Mouse (Mus musculus) heart, embryonic 16.5 days (tissue): ENCODE results near the gene Rabl6. TPM values are rescaled to one million over a fixed set of nuclear protein-coding genes. Genes with fewer than 3 reads are reported as not detected.

Experiments used
- polyA plus RNA-seq: library from polyadenylated mRNA; unstranded; fragments of >200 nt; fragmentation: Nextera tagmentation; extraction: Ambion mirVana; gene quantifications from 2 replicates; pipeline ENCODE4 v1.2.1, GENCODE M21; 2015

Gene Rabl6
- polyA plus RNA-seq, 1 experiment from 2014 or later: 42.7 TPM

Other genes starting within 250 kb of the Rabl6 start
- gene Uap1l1, start 242.8 kb downstream of the Rabl6 start, polyA plus RNA-seq: 18.8 and 19.3 TPM in 2 replicates
- 21.1 and 22.5 TPM in 2 replicates for gene Sapcd2, start 236.2 kb downstream of the Rabl6 start, polyA plus RNA-seq
- 3.4 and 4.0 TPM in 2 replicates for gene Entpd2, start 212.6 kb downstream of the Rabl6 start, polyA plus RNA-seq
- 30.8 TPM in 2 replicates for gene Npdc1, start 209.2 kb downstream of the Rabl6 start, polyA plus RNA-seq
- gene Fut7, start 185.3 kb downstream of the Rabl6 start, polyA plus RNA-seq: 0.35 and 0.46 TPM in 2 replicates
- gene Abca2, start 179.8 kb downstream of the Rabl6 start, polyA plus RNA-seq: 5.4 and 5.8 TPM in 2 replicates
- gene Clic3, start 151.7 kb downstream of the Rabl6 start, polyA plus RNA-seq: 8.0 and 17.9 TPM in 2 replicates
- 37.6 and 40.4 TPM in 2 replicates for gene Paxx, start 147.4 kb downstream of the Rabl6 start, polyA plus RNA-seq
- 192 and 202 TPM in 2 replicates for gene Ptgds, start 138.5 kb downstream of the Rabl6 start, polyA plus RNA-seq
- not detected in 2 replicates for gene Lcn12, start 114.6 kb downstream of the Rabl6 start, polyA plus RNA-seq
- gene Fbxw5, start 107.8 kb downstream of the Rabl6 start, polyA plus RNA-seq: 92.1 and 97.8 TPM in 2 replicates
- 3.9 and 4.3 TPM in 2 replicates for gene C8g, start 106.8 kb downstream of the Rabl6 start, polyA plus RNA-seq
- 27.0 and 27.3 TPM in 2 replicates for gene Traf2, start 61.6 kb downstream of the Rabl6 start, polyA plus RNA-seq
- 288 and 303 TPM in 2 replicates for gene Edf1, start 50.7 kb downstream of the Rabl6 start, polyA plus RNA-seq
- 2.7 and 19.0 TPM in 2 replicates for gene Mamdc4, start 33.7 kb downstream of the Rabl6 start, polyA plus RNA-seq
- 180 and 190 TPM in 2 replicates for gene Phpt1, start 33.3 kb downstream of the Rabl6 start, polyA plus RNA-seq
- 0.05 and 0.10 TPM in 2 replicates for gene Ajm1, start 26.8 kb downstream of the Rabl6 start, polyA plus RNA-seq
- gene Ccdc183, start 9.2 kb upstream of the Rabl6 start, polyA plus RNA-seq: 0.07 and 0.11 TPM in 2 replicates
- 20.0 and 25.6 TPM in 2 replicates for gene Tmem141, start 13.5 kb upstream of the Rabl6 start, polyA plus RNA-seq
- 3.6 and 6.3 TPM in 2 replicates for gene Fcna, start 19.5 kb upstream of the Rabl6 start, polyA plus RNA-seq
- gene Lcn8, start 44.6 kb upstream of the Rabl6 start, polyA plus RNA-seq: not detected in 2 replicates
- not detected in 2 replicates for gene Lcn5, start 49.4 kb upstream of the Rabl6 start, polyA plus RNA-seq
- not detected in 2 replicates for gene Lcn6, start 68.3 kb upstream of the Rabl6 start, polyA plus RNA-seq
- gene Lcn10, start 74.2 kb upstream of the Rabl6 start, polyA plus RNA-seq: not detected in 2 replicates
- gene Obp2a, start 91.5 kb upstream of the Rabl6 start, polyA plus RNA-seq: not detected in 2 replicates
- gene Bmyc, start 98.2 kb upstream of the Rabl6 start, polyA plus RNA-seq: 42.3 and 45.4 TPM in 2 replicates
- not detected in 2 replicates for gene Obp2b, start 128.5 kb upstream of the Rabl6 start, polyA plus RNA-seq
- not detected in 2 replicates for gene Lcn3, start 157.0 kb upstream of the Rabl6 start, polyA plus RNA-seq
- gene Lcn11, start 168.5 kb upstream of the Rabl6 start, polyA plus RNA-seq: not detected in 2 replicates
- 0.26 TPM in 1 of 2 replicates, not detected in the other for gene Gm13539, start 173.7 kb upstream of the Rabl6 start, polyA plus RNA-seq
- gene Glt6d1, start 207.3 kb upstream of the Rabl6 start, polyA plus RNA-seq: not detected in 2 replicates
- not detected in 2 replicates for gene Lcn9, start 214.6 kb upstream of the Rabl6 start, polyA plus RNA-seq
- not detected in 2 replicates for gene Sohlh1, start 238.7 kb upstream of the Rabl6 start, polyA plus RNA-seq